Mouse (Mus musculus): ENCODE measurements around the gene Nub1. TPM values are rescaled to one million over a fixed set of nuclear protein-coding genes. Genes with fewer than 3 reads are reported as not detected.
A peak's percentile ranks its signal among the peaks of the same experiment; 100 is the strongest.

Gene Nub1
- polyA plus RNA-seq, 1 experiment from 2014 or later: 40.0 TPM

DNA sequence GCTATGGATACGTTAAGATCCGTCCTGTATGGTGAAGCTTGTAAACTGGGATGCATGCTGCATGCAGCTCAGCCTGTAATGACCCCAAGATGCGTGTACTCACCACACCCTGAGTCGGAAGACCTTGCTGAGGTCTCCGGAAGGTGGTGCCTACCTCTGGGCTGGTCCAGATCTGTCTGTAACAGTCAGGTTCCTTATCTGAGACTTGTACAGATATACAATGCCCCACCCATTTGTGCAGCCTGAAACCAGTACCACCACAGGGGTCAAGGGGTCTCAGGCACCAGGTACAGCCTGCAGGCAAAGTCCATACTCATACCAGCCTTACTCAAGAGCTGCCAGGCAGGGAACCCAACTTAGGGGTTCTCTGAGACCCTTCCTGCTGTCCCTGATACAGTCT, 32.6 kb upstream of the Nub1 start:
- Histone ChIP-seq H3K9me3 (ENCODE audit: control insufficient read depth, low read length) (no peaks in the 10 kb centered on the region), H3K9ac (ENCODE audit: low read length) (no peak overlapping the region), H3K4me2 (ENCODE audit: low read depth, low read length) (no peak overlapping the region), H3K4me3 (ENCODE audit: low read length) (no peak overlapping the region), H3K27me3 (ENCODE audit: control insufficient read depth, insufficient read depth, low read depth, low read length) (no peaks in the 10 kb centered on the region), H3K27ac (ENCODE audit: low read length) (no peak overlapping the region), H3K4me1 (replicated peaks; ENCODE audit: control insufficient read depth, insufficient read depth, low read length) (no peaks in the 10 kb centered on the region), H3K36me3 (ENCODE audit: control insufficient read depth, insufficient read depth, low read length) (no peaks in the 10 kb centered on the region)
- WGBS: 91% methylated on average over 5 of the region's 5 CpGs
- ATAC-seq (ENCODE audit: low read depth): no peak

DNA sequence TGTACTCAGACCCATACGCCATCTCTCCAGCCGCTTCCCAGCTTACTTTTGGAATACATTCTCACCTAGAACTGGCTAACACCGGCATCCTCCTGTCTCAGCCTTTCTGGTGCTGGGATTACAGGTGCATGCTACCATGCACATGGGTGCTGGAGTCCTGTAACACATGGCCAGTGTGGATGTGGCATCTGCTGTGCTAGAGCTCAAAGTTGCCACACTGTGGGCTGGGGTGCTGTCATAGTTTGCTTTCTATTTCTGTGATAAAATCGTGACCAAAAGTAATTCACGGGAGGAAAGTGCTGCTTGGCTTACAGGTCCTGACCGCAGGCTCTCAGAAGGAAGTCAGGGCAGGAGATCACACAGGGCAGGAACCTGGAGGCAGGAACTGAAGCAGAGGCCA, 30.8 kb upstream of the Nub1 start:
- H3K4me2 ChIP-seq (ENCODE audit: low read depth, low read length): no peak overlapping the region
- H3K36me3 ChIP-seq (ENCODE audit: control insufficient read depth, insufficient read depth, low read length): no peaks in the 10 kb centered on the region
- no peak overlapping the region for H3K27ac ChIP-seq (ENCODE audit: low read length)
- no peaks in the 10 kb centered on the region for H3K4me1 ChIP-seq (replicated peaks; ENCODE audit: control insufficient read depth, insufficient read depth, low read length)
- no peak overlapping the region for H3K9ac ChIP-seq (ENCODE audit: low read length)
- ATAC-seq (ENCODE audit: low read depth): no peak
- no peaks in the 10 kb centered on the region for H3K27me3 ChIP-seq (ENCODE audit: control insufficient read depth, insufficient read depth, low read depth, low read length)
- H3K9me3 ChIP-seq (ENCODE audit: control insufficient read depth, low read length): no peaks in the 10 kb centered on the region
- H3K4me3 ChIP-seq (ENCODE audit: low read length): no peak overlapping the region
- 71% methylated on average over 6 of the region's 6 CpGs for WGBS

DNA sequence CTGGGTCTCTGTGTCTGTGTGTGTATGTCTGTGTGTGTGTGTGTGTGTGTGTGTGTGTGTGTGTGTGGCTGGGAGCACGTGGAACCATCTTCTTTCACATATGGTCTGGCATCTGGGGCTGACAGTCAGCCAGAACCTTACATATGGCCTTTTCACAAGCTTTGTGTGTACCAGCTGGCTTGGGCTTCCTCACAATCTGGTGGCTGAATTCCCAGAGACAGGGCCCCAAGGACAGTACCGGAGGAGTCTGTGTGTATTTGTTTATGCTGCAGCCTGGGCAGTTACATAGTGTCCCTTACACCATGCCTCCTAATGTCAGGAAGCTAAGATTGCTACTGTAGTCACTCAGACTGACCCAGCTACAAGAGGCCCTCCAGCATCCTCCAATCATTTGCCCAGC, 28.2 kb upstream of the Nub1 start:
- H3K4me2 ChIP-seq (ENCODE audit: low read depth, low read length): no peak overlapping the region
- H3K27ac ChIP-seq (ENCODE audit: low read length): no peak overlapping the region
- H3K4me1 ChIP-seq (replicated peaks; ENCODE audit: control insufficient read depth, insufficient read depth, low read length): no peaks in the 10 kb centered on the region
- H3K27me3 ChIP-seq (ENCODE audit: control insufficient read depth, insufficient read depth, low read depth, low read length): no peaks in the 10 kb centered on the region
- WGBS: 36% methylated on average over 2 of the region's 2 CpGs
- H3K9ac ChIP-seq (ENCODE audit: low read length): no peak overlapping the region
- ATAC-seq (ENCODE audit: low read depth): peak; percentile 50; the same call in 1 of the 2 replicates
- H3K4me3 ChIP-seq (ENCODE audit: low read length): no peak overlapping the region
- no peaks in the 10 kb centered on the region for H3K9me3 ChIP-seq (ENCODE audit: control insufficient read depth, low read length)
- H3K36me3 ChIP-seq (ENCODE audit: control insufficient read depth, insufficient read depth, low read length): no peaks in the 10 kb centered on the region

DNA sequence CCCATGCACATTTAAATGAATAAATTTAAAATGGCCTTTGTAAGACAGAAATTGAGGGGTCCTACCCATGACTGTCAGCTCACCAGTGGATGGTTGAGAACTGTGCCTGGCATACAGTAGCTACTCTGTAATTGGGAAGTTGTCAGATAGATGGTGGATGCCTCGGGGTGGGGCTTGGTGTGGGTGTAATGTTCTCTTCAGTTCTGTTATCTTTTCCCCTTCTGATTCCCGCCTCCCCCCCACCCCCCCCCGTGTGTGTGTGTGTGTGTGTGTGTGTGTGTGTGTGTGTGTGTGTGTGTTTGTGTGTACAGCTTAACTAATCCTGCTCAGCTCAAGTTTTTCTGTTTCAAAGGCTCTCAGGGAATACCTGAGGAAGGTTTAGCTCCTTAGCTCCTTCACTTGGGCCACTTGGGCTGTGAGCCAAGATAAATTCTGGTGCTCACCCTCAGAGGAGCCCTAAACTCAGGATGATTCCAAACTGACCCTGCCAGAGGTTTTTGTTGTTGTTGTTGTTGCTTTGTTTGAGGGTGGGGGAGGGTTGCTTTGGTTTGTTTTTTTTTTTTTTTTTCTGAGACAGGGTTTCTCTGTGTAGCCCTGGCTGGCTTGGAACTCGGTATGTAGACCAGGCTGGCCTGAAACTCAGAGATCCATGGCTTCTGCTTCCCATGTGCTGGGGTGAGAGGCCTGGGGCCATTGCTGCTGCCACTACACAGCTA, 25.5 kb upstream of the Nub1 start:
- Histone ChIP-seq H3K27ac (ENCODE audit: low read length) (no peak overlapping the region), H3K4me2 (ENCODE audit: low read depth, low read length) (no peak overlapping the region), H3K9ac (ENCODE audit: low read length) (no peak overlapping the region), H3K9me3 (ENCODE audit: control insufficient read depth, low read length) (no peaks in the 10 kb centered on the region), H3K4me3 (ENCODE audit: low read length) (no peak overlapping the region), H3K4me1 (replicated peaks; ENCODE audit: control insufficient read depth, insufficient read depth, low read length) (no peaks in the 10 kb centered on the region), H3K27me3 (ENCODE audit: control insufficient read depth, insufficient read depth, low read depth, low read length) (no peaks in the 10 kb centered on the region), H3K36me3 (ENCODE audit: control insufficient read depth, insufficient read depth, low read length) (no peaks in the 10 kb centered on the region)
- WGBS: 64% methylated on average over 3 of the region's 4 CpGs
- no peak for ATAC-seq (ENCODE audit: low read depth)

DNA sequence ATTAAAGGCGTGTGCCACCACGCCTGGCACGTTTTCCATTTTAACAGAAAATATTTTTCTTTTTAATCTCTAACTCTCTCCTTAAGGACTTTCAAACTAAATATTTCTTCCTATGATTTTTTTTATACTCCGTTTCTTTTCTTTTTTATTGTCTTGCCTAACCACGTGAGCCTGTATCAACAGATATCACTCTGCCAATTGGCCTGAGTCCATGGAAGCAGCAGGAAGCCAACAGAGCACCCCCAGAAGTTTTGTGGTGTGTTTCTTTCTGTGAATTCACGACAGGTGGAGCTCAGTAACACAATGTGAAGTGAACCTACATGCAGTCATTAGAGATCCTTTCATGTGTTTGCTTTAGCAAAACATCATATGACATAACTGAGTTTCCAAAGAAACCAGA, 23.9 kb upstream of the Nub1 start:
- Histone ChIP-seq H3K9me3 (ENCODE audit: control insufficient read depth, low read length) (peaks cover 4% of the 10 kb centered on the region; the same call in 1 of the 2 replicates), H3K4me2 (ENCODE audit: low read depth, low read length) (no peak overlapping the region), H3K36me3 (ENCODE audit: control insufficient read depth, insufficient read depth, low read length) (no peaks in the 10 kb centered on the region), H3K9ac (ENCODE audit: low read length) (no peak overlapping the region), H3K27me3 (ENCODE audit: control insufficient read depth, insufficient read depth, low read depth, low read length) (no peaks in the 10 kb centered on the region), H3K4me1 (replicated peaks; ENCODE audit: control insufficient read depth, insufficient read depth, low read length) (no peaks in the 10 kb centered on the region), H3K4me3 (ENCODE audit: low read length) (no peak overlapping the region), H3K27ac (ENCODE audit: low read length) (no peak overlapping the region)
- WGBS: 66% methylated on average over 6 of the region's 6 CpGs
- ATAC-seq (ENCODE audit: low read depth): no peak

GRCm38 (mm10) chr5:24674238-24674637, 11.1 kb upstream of the Nub1 start:
- Histone ChIP-seq H3K4me2 (ENCODE audit: low read depth, low read length) (no peak overlapping the region), H3K4me3 (ENCODE audit: low read length) (no peak overlapping the region), H3K27ac (ENCODE audit: low read length) (no peak overlapping the region), H3K36me3 (ENCODE audit: control insufficient read depth, insufficient read depth, low read length) (no peaks in the 10 kb centered on the region), H3K9me3 (ENCODE audit: control insufficient read depth, low read length) (no peaks in the 10 kb centered on the region), H3K27me3 (ENCODE audit: control insufficient read depth, insufficient read depth, low read depth, low read length) (no peaks in the 10 kb centered on the region), H3K4me1 (replicated peaks; ENCODE audit: control insufficient read depth, insufficient read depth, low read length) (no peaks in the 10 kb centered on the region), H3K9ac (ENCODE audit: low read length) (no peak overlapping the region)
- 17% methylated on average over 4 of the region's 4 CpGs for WGBS
- ATAC-seq (ENCODE audit: low read depth): peak; percentile 72; the same call in 1 of the 2 replicates

DNA sequence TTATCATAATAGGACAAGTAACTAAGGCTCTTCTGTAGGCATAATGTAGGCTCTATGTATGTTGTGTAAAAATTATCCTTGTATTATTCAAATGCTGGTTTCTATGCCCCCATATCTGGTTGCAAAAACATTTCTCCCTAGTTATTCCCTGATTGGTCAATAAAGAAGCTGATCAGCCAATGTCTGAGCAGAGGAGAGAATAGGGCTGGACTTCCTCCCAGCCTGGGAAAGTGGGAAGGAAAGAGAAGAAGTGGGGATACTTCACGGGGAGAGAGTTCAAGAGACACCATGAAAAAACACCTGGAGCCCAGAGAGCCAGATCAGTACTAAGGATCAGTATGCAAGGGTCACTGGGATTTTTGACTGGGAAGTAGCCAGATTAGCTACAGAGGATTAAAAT, 3.9 kb upstream of the Nub1 start:
- Histone ChIP-seq H3K4me1 (replicated peaks; ENCODE audit: control insufficient read depth, insufficient read depth, low read length) (peaks cover 7% of the 10 kb centered on the region), H3K9me3 (ENCODE audit: control insufficient read depth, low read length) (no peaks in the 10 kb centered on the region), H3K36me3 (ENCODE audit: control insufficient read depth, insufficient read depth, low read length) (no peaks in the 10 kb centered on the region), H3K4me3 (ENCODE audit: low read length) (no peak overlapping the region), H3K27ac (ENCODE audit: low read length) (no peak overlapping the region), H3K4me2 (ENCODE audit: low read depth, low read length) (no peak overlapping the region), H3K9ac (ENCODE audit: low read length) (no peak overlapping the region), H3K27me3 (ENCODE audit: control insufficient read depth, insufficient read depth, low read depth, low read length) (no peaks in the 10 kb centered on the region)
- ATAC-seq (ENCODE audit: low read depth): no peak
- 42% methylated on average over 1 of the region's 1 CpGs for WGBS

DNA sequence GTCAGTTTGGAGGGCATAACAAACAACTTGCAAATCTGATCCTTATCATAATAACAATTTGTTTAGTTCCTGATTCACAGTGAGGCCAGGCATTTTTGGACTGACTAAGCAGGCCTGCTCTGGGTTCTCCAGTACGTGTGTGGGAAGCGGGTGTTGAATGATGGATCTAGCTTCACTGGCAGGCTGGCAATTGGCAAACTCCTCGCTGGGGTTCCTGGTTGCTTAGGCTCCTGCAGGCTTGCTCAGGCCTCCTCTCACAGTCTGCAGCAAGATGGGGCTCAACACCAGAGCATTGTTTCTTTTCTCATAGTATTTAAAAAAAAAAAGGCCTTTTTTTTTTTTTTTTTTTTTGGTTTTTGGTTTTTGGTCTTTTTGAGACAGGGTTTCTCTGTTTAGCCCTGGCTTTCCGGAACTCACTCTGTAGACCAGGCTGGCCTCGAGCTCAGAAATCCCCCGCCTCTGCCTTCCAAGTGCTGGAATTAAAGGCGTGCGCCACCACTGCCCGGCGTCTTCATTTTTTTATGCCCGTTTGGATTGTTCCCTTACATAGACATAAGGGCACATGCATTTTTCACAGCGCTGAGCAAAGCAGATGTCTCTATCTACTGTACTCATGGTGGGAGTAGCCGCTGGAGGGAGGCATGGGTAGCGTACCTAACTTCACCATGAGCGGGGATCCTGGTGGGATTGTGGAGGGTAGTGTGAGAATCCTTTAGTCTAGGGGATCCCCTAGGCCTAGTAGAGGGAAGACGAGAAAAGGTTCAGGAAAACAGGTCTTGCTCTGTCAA, 560 bp upstream of the Nub1 start:
- Histone ChIP-seq H3K36me3 (ENCODE audit: control insufficient read depth, insufficient read depth, low read length) (peaks cover 3% of the 10 kb centered on the region), H3K9ac (ENCODE audit: low read length) (peak overlapping the region; percentile 76)
- ATAC-seq (ENCODE audit: low read depth): peak; percentile 31

GRCm38 (mm10) chr5:24686176-24686575, 844 bp downstream of the Nub1 start:
- H3K9me3 ChIP-seq (ENCODE audit: control insufficient read depth, low read length): no peaks in the 10 kb centered on the region
- peaks cover 13% of the 10 kb centered on the region for H3K36me3 ChIP-seq (ENCODE audit: control insufficient read depth, insufficient read depth, low read length)
- H3K4me3 ChIP-seq (ENCODE audit: low read length): peak overlapping the region; percentile 91
- H3K4me1 ChIP-seq (replicated peaks; ENCODE audit: control insufficient read depth, insufficient read depth, low read length): peaks cover 16% of the 10 kb centered on the region
- peak overlapping the region; percentile 89 for H3K27ac ChIP-seq (ENCODE audit: low read length)
- peak overlapping the region; percentile 80 for H3K9ac ChIP-seq (ENCODE audit: low read length)
- peak overlapping the region; percentile 74 for H3K4me2 ChIP-seq (ENCODE audit: low read depth, low read length)
- no peaks in the 10 kb centered on the region for H3K27me3 ChIP-seq (ENCODE audit: control insufficient read depth, insufficient read depth, low read depth, low read length)
- under 1% methylated on average over 15 of the region's 15 CpGs for WGBS
- peak; percentile 1; the same call in 1 of the 2 replicates for ATAC-seq (ENCODE audit: low read depth)

More for the DNA sequence above, 560 bp upstream of the Nub1 start:
- no peaks in the 10 kb centered on the region for H3K27me3 ChIP-seq (ENCODE audit: control insufficient read depth, insufficient read depth, low read depth, low read length)
- peak overlapping the region; percentile 100 for H3K27ac ChIP-seq (ENCODE audit: low read length)
- H3K9me3 ChIP-seq (ENCODE audit: control insufficient read depth, low read length): no peaks in the 10 kb centered on the region
- 18% methylated on average over 16 of the region's 16 CpGs for WGBS
- H3K4me2 ChIP-seq (ENCODE audit: low read depth, low read length): peak overlapping the region; percentile 82
- H3K4me3 ChIP-seq (ENCODE audit: low read length): peak overlapping the region; percentile 53
- H3K4me1 ChIP-seq (replicated peaks; ENCODE audit: control insufficient read depth, insufficient read depth, low read length): peaks cover 16% of the 10 kb centered on the region
